Mouse (Mus musculus) large intestine, adult 2 months (tissue): ENCODE measurements around the gene Myh14. TPM values are rescaled to one million over a fixed set of nuclear protein-coding genes. Genes with fewer than 3 reads are reported as not detected.
A peak's percentile ranks its signal among the peaks of the same experiment; 100 is the strongest.

Experiments used
- DNase-seq: peaks from one replicate; pipeline ENCODE4 v3.0.0-alpha.2; 2012; ENCODE audit warnings: low read depth, low spot score
- WGBS: fragments of 180-500 bp; shearing (Covaris S2); methylation state at CpG from one replicate; pipeline ENCODE4 v1.1.7; 2018; 5-methylcytosine and 5-hydroxymethylcytosine counted together
- polyA plus RNA-seq: library from polyadenylated mRNA; depleted of rRNA; stranded (reverse); fragments of >200 nt; gene quantifications from 2 replicates; pipeline ENCODE4 v1.2.3, GENCODE M21; 2012

Myh14 gene
- polyA plus RNA-seq, 1 experiment = 163 TPM

DNA sequence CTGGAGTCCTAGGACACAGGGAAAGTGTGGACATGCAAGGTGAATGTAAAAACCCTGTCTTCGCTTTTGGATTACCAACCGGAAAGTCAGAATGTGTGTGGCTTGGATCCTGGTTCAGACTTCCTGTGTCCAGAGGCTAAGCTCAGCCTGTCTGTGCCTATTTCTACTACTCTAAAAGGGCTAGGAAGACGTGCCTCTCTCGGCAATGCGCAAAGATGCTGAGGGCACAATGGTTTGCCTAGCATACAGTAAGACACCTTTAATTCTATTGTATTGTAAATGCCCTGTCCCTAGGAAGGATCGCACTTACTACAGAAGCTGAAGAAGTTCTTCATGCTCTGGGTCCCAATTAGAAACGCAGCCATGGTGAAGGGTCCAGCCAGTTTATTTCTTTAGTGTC, 65.2 kb downstream of the Myh14 start:
- no peak for DNase-seq
- 61% methylated on average over 7 of the region's 7 CpGs for WGBS

DNA sequence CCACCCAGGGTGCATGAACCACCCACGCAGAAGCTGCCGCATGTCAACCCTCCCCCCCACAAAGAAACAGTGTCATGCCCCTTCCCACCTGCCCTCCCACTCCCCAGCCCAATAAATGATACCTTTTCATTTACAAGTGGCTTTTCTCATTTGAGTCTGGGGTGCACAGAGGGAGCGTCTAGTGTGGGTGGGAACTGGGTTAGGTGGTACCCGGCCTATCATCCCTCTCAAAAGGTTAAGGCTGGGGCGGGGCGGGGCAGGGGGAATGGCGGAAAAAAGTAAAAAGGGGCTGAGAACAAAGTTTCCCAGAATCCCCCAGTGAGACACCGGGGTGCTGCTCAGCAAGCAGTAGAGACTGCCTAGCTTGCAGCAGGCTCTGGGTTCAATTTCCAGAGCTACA, 66.0 kb downstream of the Myh14 start:
- 39% methylated on average over 8 of the region's 8 CpGs for WGBS
- no peak for DNase-seq

DNA sequence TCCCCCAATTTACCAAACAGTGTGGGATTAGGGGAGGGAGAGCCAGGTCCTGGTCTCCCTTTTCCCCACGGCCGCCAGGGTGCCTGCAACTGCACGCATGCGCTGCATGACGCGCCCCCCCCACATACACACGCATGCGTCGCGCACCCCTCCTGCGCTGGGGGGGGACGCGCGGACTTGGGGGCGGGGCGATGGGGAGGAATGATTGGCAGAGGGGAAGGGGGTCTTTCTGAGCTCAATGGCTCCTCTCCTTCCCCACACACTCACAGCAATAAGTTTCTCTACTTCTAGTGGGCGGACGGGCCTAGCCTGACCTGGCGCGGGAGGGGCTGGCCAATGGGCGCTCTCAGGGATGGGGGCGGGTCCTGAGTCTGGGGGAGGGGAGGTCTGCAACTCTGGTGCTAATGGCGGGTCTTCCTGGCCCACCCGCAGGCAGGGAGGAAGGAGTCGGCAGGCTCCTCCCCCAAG, 66.5 kb downstream of the Myh14 start:
- DNase-seq = no peak
- WGBS = 5% methylated on average over 25 of the region's 25 CpGs

DNA sequence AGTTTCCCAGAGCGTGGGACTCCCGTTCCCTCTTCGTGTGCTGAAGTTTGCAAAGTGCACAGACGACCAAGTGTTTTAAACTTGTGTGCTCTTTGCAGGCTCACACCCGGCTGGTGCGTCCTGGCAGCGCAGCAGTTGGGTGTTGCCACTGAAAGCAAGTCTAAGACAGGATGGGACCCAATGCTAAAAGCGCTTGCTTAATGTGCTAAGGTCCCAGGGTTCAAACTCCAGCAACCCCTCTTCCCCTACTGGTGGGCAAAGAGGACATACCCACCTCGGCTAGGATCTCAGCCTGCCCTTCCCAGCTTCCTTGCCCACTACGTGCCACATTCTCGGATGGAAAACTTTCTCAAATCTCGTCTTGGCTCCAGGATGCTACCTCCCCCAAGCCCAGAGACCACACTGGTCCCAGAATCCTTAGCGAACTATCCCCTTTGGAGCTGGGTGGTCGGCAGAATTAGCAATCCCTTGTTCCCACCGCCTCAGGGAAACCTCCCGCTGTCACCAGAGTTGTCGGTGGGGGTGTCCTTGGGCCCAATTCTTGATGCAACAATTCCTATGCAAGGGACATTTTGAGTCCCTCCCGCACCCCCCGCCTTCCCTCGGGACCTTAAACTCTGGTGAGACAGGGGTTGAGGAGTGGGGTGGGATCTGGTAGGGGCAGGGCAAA, 67.3 kb downstream of the Myh14 start:
- WGBS = 5% methylated on average over 20 of the region's 20 CpGs

DNA sequence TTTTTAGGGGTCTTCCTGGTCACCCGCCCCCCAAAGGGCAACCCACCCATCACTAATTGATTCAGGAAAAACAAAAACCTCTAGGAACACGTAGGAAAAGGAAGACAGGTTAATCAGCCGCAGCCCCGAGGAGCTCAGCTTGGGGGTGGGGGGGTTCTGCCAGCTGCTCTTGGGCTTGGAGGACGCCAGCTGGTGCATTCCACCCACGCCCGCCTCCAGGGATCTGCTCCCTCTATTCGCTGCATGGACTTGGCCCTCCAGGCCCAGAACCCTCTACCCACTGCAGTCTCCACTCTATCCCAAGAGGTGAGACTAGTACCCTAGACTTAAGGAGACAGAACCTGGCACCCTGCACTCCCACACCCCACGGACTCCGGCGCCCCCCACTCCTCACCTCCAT, 68.2 kb downstream of the Myh14 start:
- DNase-seq = no peak
- 20% methylated on average over 11 of the region's 11 CpGs for WGBS

More for the DNA sequence above, 67.3 kb downstream of the Myh14 start:
- no peak for DNase-seq

DNA sequence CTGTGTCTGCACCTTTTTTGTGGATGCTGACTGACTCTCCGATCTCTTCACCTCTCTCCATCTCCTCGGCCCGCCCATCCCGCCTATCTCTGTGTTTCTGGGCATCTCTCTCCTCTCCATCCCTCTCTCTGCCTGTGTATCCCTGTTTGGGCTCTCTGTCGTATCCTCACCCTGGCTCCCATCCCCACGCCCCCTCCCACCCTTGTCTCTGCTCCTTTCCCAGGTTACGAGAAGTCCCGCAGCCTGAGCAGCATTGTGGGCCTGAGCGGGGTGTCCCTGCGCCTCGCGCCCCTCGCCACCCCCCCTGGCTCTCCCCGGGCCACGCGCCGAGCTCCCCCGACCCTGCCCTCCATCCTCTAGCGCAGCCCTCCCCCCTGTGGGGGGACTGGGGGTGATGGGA, 69.0 kb downstream of the Myh14 start:
- DNase-seq = no peak
- WGBS = 20% methylated on average over 19 of the region's 19 CpGs

DNA sequence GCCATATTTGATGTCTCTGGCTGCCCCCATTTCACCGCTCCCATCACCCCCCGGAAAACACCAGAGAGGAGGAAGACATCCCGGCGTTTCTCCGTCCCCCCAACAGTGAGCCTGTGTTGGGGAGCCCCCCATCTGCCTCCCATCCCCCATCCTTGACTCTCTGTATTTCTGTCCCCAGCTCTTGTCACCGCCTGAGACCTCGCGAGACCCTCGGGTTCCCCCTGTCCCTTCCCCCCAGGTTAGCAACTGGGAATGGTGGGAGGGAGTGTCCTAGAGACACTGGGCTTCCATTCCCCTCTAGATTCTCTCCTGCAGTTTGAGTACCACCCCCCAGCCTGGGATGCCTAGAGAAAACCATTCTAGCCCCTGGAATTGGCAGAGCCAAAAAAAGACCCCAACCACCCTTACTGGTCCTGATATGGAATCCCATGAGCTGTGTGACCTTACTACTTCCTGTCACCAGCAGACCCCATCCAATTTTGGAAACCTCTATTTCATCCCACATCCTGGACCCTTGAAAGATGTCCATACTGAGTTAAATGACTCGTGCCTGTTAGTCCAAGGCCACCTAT, 69.9 kb downstream of the Myh14 start:
- no peak for DNase-seq
- 82% methylated on average over 10 of the region's 10 CpGs for WGBS

DNA sequence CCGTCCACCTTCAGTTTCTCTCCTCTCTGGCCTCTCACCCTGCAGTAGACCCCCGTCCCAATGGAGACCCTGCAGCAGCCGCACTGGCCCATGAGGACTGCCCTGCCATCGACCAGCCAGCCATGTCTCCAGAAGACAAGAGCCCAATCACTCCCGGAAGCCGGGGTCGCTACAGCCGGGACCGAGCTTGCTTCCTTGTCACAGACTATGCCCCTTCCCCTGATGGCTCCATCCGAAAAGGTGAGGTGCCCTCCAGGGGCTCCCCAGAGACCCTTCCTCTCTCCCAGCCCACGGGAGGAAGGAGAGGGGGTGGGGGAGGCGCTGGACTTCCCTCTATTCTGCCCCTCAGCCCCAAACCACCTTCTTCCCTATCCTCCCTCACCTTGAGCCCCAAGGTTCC, 72.3 kb downstream of the Myh14 start:
- no peak for DNase-seq
- WGBS = 73% methylated on average over 12 of the region's 12 CpGs

DNA sequence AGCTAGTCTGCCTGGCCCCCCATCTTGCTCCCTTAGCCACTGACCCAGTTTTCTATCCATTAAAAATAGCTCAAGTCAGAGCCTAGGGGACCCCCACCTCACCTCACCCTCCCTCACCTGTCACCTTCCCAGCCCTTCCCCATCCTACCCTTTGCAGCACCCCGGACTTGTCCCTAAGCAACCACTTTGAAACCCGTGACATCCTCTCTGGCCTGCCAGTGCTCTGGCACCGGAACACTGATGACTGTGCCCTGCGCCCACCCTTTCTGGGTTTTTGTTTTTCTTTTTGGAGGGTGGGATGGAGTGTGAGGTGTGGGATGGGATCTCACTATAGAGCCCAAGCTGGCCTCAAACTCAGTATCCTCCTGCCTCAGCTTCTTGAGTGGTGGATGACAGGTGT, 73.0 kb downstream of the Myh14 start:
- 86% methylated on average over 4 of the region's 4 CpGs for WGBS
- DNase-seq = no peak

DNA sequence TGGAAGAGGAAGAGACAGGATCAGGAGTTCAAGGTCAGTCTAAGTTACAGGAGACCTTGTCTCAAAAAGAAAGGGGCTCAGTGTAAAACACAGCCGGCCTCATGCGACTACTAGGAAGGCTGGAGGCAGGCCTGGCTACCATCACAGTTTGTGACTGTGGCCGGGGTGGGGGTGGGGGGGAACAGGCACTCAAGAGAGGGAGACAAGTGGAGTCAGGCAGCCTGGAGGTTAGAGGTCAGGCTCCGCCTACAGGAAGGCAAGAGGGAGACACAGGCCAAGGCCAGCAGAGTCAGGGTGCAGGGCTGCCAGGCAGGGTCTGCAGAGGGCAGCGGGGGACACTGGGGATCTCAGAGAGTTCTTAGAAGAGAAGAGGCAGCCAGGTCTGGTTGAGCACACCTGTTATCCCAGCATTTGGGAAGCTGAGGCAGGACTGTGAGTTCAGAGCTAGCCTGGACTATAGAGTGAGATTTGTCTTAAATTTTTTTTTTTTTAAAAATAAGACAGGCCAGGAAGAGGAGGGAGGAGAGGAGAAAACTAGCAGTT, 73.6 kb downstream of the Myh14 start:
- 48% methylated on average over 5 of the region's 5 CpGs for WGBS
- no peak for DNase-seq

DNA sequence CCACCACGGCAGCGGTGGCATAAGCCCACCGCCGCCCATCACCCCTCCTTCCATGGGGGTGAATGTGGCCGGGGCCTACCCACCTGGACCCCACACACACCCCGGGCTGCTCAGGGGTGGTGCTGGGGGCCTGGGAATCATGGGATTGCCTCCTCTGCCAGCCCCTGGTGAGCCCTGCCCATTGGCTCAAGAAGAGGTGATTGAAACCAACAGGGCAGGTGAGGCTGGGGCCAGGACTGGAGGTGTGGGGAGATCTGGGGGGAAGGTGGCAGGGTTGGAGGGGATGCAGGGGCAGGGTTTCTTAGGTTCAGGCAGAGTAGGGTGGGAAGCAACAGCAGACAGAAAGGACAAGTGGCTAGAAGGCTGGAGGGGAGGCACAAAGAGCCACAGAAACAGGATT, 74.6 kb downstream of the Myh14 start:
- 87% methylated on average over 6 of the region's 6 CpGs for WGBS
- DNase-seq = no peak

DNA sequence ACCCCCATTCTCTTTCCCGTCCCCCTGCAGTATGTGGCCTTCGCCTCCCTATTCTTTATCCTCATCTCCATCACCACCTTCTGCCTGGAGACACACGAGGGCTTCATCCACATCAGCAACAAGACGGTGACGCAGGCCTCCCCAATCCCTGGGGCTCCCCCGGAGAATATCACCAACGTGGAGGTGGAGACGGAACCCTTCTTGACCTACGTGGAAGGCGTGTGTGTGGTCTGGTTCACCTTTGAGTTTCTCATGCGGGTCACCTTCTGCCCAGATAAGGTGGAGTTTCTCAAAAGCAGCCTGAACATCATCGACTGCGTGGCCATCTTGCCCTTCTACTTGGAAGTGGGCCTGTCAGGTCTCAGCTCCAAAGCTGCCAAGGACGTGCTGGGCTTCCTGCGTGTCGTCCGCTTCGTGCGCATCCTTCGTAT, 75.5 kb downstream of the Myh14 start:
- no peak for DNase-seq
- WGBS = 94% methylated on average over 20 of the region's 20 CpGs

DNA sequence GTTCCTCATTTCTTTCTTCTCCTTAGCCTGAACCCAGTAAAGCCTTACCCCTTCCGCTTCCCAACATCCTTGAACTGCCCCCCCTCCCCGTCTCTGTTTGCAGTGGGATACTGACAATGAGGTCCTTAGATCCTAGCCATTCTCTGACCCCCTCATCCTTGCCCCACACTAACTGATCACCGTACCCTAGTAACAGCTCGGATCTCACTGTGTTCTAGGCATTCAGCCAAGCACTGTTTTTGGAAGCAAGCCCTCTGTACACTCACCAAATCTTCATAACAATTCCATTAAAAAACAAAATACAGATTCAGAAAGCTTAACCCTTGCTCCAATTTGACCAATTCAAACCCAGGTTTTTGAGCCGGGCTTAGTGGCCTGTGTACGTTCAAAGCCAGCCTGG, 76.4 kb downstream of the Myh14 start:
- 65% methylated on average over 6 of the region's 6 CpGs for WGBS
- DNase-seq = no peak

DNA sequence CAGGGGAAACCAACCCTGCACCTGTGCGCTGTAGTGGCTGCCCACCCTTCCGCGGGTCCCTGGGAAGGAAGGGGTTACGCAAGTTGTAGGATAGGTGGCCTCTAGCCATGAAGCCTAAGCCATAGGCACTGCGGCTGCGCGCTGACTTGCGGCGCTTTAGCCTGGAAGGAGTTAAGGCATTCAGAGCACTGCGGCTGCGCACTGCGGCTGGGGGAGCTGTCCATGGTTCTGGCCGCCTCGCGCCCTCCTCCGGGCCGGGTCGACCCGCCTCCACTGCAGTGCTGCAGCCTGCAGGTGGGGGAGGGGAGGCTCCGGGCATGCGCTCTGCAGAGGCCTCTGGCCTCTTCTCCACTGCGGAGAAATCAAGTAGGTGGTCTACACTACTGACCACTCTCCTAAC, 76.9 kb downstream of the Myh14 start:
- WGBS = 2% methylated on average over 22 of the region's 22 CpGs
- no peak for DNase-seq

DNA sequence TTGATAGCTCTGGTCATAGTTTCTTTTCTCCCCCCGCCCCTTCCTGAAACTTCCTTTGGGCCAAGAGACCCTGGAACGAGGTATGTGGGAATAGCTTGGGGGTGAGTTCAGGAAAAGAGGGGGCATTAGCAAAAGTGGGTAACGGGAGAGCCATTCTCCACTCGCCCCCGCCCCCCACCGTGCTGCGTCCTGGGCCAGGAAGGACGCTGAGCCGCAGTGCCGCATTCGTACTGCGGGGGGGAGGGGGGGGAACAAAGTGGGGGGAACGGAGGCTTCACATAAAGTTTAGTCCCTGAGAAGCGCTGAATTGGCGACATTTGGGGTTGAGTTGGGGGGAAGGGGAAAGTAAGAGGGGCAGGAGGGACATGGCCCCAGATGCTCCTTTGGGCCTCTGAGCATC, 77.6 kb downstream of the Myh14 start:
- no peak for DNase-seq
- 10% methylated on average over 15 of the region's 15 CpGs for WGBS

DNA sequence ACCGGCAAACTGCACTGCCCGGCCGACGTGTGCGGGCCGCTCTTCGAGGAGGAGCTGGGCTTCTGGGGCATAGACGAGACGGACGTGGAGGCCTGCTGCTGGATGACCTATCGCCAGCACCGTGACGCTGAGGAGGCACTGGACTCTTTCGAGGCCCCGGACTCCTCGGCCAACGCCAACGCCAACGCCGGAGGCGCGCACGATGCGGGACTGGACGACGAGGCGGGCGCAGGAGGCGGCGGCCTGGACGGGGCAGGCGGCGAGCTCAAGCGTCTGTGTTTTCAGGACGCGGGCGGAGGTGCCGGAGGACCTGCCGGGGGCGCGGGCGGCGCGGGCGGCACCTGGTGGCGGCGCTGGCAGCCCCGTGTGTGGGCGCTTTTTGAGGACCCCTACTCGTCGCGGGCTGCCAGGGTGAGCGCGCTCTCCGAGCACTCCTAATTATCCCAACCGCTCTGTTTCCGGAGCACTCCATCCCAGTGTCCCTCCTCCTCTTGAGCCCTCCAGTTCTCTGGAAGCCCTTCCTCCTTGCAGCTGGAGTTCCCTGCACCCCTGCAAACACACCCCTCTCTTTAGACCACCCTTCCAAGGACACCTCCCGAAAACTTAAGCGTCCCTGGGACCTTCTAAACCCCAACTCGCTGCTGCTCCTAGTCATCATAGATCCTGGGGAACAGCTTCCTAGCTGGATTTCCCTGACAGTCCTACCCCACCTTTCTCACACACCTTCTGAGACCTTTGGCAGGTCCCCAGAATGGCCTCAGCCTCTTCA, 79.1 kb downstream of the Myh14 start:
- WGBS = 2% methylated on average over 59 of the region's 60 CpGs
- no peak for DNase-seq

DNA sequence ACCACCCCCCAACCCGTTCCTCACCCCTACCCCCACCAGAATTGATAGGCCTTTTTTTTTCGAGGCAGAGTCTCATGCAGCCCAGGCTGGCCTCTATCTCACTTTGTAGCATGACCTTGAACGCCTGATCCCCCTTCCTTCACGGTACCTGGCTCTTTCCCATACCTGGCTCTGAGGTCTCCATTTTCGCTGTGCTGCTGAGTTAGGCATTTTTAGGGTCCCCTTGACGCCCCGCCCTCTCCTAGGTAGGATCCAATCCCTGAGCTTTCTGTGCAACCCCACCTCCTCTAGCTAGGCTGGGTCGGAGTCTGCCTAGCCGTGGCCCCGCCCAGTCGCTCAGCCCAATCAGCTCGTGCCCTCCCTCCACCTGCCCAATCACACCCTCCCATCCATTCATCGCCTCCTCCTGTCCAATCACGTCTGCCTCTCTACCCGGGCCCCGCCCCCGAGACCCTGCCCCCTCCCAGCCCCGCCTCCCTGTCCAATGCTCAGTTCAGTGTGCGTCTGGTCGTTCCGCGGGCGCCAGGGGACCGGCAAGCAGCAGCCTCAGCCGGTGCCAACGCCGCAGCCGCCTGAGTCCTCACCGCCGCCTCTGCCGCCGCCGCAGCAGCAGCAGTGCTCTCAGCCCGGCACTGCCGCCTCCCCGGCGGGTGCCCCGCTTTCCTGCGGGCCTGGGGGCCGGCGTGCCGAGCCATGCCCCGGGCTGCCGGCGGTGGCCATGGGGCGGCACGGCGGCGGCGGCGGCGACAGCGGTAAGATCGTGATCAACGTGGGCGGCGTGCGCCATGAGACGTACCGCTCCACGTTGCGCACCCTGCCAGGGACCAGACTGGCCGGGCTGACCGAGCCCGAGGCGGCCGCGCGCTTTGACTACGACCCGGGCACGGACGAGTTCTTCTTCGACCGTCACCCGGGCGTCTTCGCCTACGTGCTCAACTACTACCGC, 80.0 kb downstream of the Myh14 start, which contains the start of gene Kcnc3:
Kcnc3 (plus strand) TSS at position 263 of the 946 bp plus-strand sequence.
- WGBS = under 1% methylated on average over 80 of the region's 80 CpGs

DNA sequence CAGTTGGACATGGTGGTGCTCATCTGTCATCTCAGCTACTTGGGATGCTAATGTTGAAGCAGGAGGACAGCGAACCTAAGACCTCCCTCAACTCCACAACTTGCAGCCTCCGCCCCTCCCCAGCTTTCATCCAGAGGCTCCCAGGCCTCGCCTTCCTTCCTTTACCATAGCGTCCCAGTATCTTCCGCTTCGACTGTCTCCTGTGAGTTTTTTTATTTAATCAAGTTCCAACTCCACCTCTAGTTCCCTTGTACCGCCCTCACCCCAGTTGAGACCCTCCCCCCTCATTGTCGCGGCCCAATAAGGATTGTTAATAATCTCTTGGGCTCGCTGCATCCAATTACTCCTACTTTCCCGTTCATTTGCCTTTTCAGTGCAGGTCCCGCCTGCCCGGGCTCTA, 80.7 kb downstream of the Myh14 start:
- no peak for DNase-seq
- WGBS = 15% methylated on average over 13 of the region's 13 CpGs

More for the DNA sequence above, 80.0 kb downstream of the Myh14 start, which contains the start of gene Kcnc3:
- DNase-seq = peak; percentile 77

DNA sequence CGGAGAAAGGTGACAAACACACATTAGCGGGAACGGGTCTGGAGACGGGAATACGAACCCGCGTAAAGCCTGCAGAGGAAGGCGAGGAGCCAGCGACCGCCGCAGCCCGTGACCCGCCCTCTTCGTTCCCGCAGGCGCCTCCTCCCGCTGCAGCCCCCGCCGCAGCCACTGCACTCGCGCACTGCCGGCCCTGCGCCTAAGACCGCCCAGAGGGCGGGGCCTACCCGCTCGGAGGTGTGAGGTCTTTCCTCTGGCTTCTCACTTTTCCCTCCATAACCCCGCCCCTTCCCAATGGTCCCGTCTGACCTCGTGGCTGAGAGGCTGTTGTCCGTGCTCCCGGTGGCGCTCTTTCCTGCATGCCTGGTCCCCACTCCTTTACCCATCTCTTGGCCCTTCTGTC, 81.5 kb downstream of the Myh14 start:
- DNase-seq = peak; percentile 39
- under 1% methylated on average over 33 of the region's 33 CpGs for WGBS
